Mouse (Mus musculus) myocyte (in vitro differentiated cells): ENCODE data around the gene Kif13a. TPM values are rescaled to one million over a fixed set of nuclear protein-coding genes. Genes with fewer than 3 reads are reported as not detected.

Experiments used
- H3K27me3 ChIP-seq: one replicate; pipeline ENCODE4 v1.6.1; 2011; ENCODE audit not compliant: control insufficient read depth, insufficient read depth, insufficient read length
- H3K36me3 ChIP-seq: one replicate; pipeline ENCODE4 v1.6.1; 2011; ENCODE audit not compliant: control insufficient read depth, insufficient read depth
- H3K4me2 ChIP-seq: one replicate; pipeline ENCODE4 v1.6.1; 2011; ENCODE audit warnings: low read depth, control low read depth
- H3K4me3 ChIP-seq: one replicate; pipeline ENCODE4 v1.5.1; 2011; ENCODE audit warnings: mild to moderate bottlenecking, control low read depth, moderate library complexity
- H3K79me2 ChIP-seq: one replicate; pipeline ENCODE4 v1.6.1; 2011; ENCODE audit not compliant: control insufficient read depth, insufficient read depth
- H3ac ChIP-seq: one replicate; pipeline ENCODE4 v1.6.1; 2011; ENCODE audit not compliant: control insufficient read depth, insufficient read length
- CEBPB ChIP-seq: IDR thresholded peaks from 2 replicates; pipeline ENCODE4 v1.6.1; 2011; ENCODE audit warnings: mild to moderate bottlenecking, moderate library complexity; ENCODE audit not compliant: poor library complexity, insufficient read depth, severe bottlenecking
- E2F4 ChIP-seq: IDR thresholded peaks from one replicate; pipeline ENCODE4 v1.6.1; 2011; ENCODE audit warnings: mild to moderate bottlenecking, control low read depth, moderate library complexity; ENCODE audit not compliant: insufficient read depth
- MAX ChIP-seq: IDR thresholded peaks from one replicate; pipeline ENCODE4 v1.6.1; 2011; ENCODE audit warnings: low read depth, mild to moderate bottlenecking, control low read depth
- MYOD1 ChIP-seq, 3 experiments: IDR thresholded peaks; one replicate each; pipeline ENCODE4 v1.6.1; 2011; ENCODE audit warnings: control low read depth in 2 of 3, low read depth in 2 of 3, mild to moderate bottlenecking in 2 of 3, moderate library complexity in 1 of 3; ENCODE audit not compliant: insufficient read length in 2 of 3, control insufficient read depth in 1 of 3
- MYOG ChIP-seq, 3 experiments: IDR thresholded peaks; one replicate each; pipeline ENCODE4 v1.6.1; 2011; ENCODE audit warnings: control low read depth in 2 of 3, low read depth in 2 of 3, mild to moderate bottlenecking in 2 of 3; ENCODE audit not compliant: insufficient read length in 2 of 3, control insufficient read depth in 1 of 3, insufficient read depth in 1 of 3
- POLR2A ChIP-seq: IDR thresholded peaks from one replicate; pipeline ENCODE4 v1.6.1; 2011; ENCODE audit warnings: low read depth, mild to moderate bottlenecking, control low read depth, moderate library complexity; ENCODE audit not compliant: insufficient read length
- POLR2AphosphoS2 ChIP-seq: IDR thresholded peaks from one replicate; pipeline ENCODE4 v1.6.1; 2011; ENCODE audit warnings: low read depth, control low read depth; ENCODE audit not compliant: insufficient read length
- REST ChIP-seq: IDR thresholded peaks from one replicate; pipeline ENCODE4 v1.6.1; 2011; ENCODE audit warnings: mild to moderate bottlenecking, control low read depth, moderate library complexity; ENCODE audit not compliant: insufficient read depth, insufficient read length
- SRF ChIP-seq: IDR thresholded peaks from one replicate; pipeline ENCODE4 v1.6.1; 2011; ENCODE audit warnings: low read depth; ENCODE audit not compliant: control insufficient read depth, insufficient read length
- TCF12 ChIP-seq: IDR thresholded peaks from one replicate; pipeline ENCODE4 v1.6.1; 2011; ENCODE audit warnings: mild to moderate bottlenecking, control low read depth; ENCODE audit not compliant: poor library complexity, insufficient read depth, severe bottlenecking
- TCF3 ChIP-seq: IDR thresholded peaks from one replicate; pipeline ENCODE4 v1.6.1; 2011; ENCODE audit warnings: low read depth, control low read depth; ENCODE audit not compliant: insufficient read length
- USF1 ChIP-seq: IDR thresholded peaks from one replicate; pipeline ENCODE4 v1.6.1; 2011; ENCODE audit warnings: low read depth, mild to moderate bottlenecking, control low read depth, moderate library complexity
- polyA plus RNA-seq: library from polyadenylated mRNA; unstranded; fragments of >200 nt; fragmentation: generic; extraction: Trizol; gene quantifications from one replicate; pipeline ENCODE4 v1.2.1, GENCODE M21; 2012; ENCODE audit warnings: missing spikeins

Gene Kif13a
- polyA plus RNA-seq, 1 experiment: 15.4 TPM

GRCm38 (mm10) chr13:46713486-46713885, 216.2 kb downstream of the Kif13a start:
- Histone ChIP-seq H3K4me2 (no peak overlapping the region), H3ac (no peak overlapping the region), H3K27me3 (no peaks in the 10 kb centered on the region), H3K36me3 (peaks cover 49% of the 10 kb centered on the region), H3K4me3 (no peak overlapping the region), H3K79me2 (peaks cover 80% of the 10 kb centered on the region)
- TF ChIP-seq TCF3: no peak

GRCm38 (mm10) chr13:46703138-46703537, 226.5 kb downstream of the Kif13a start:
- Histone ChIP-seq H3ac (no peak overlapping the region), H3K36me3 (peaks cover 53% of the 10 kb centered on the region), H3K79me2 (peaks cover 46% of the 10 kb centered on the region), H3K4me2 (no peak overlapping the region), H3K4me3 (no peak overlapping the region), H3K27me3 (no peaks in the 10 kb centered on the region)
- no peak for TF ChIP-seq E2F4
- TF ChIP-seq USF1: no peak
- no peak for TF ChIP-seq MAX
- TF ChIP-seq TCF12: no peak
- TF ChIP-seq SRF: no peak
- TF ChIP-seq POLR2A: no peak
- no peak for TF ChIP-seq REST
- no peak for TF ChIP-seq MYOG (IDR thresholded peaks at IDR 0.05; ENCODE audit: control insufficient read depth in 1 of 3, insufficient read depth in 1 of 3, insufficient read length in 2 of 3, low read depth in 2 of 3)
- TF ChIP-seq CEBPB: no peak
- no peak for TF ChIP-seq POLR2AphosphoS2
- no peak for TF ChIP-seq TCF3
- TF ChIP-seq MYOD1 (IDR thresholded peaks at IDR 0.05; ENCODE audit: control insufficient read depth in 1 of 3, insufficient read length in 2 of 3, low read depth in 2 of 3): no peak

GRCm38 (mm10) chr13:46701486-46701885, 228.2 kb downstream of the Kif13a start:
- H3K4me3 ChIP-seq: no peak overlapping the region
- no peaks in the 10 kb centered on the region for H3K27me3 ChIP-seq
- H3K79me2 ChIP-seq: peaks cover 43% of the 10 kb centered on the region
- TF ChIP-seq TCF3 (no peak), USF1 (no peak), CEBPB (no peak), TCF12 (no peak), E2F4 (no peak), SRF (no peak), POLR2A (no peak)
- H3K4me2 ChIP-seq: no peak overlapping the region
- H3K36me3 ChIP-seq: peaks cover 42% of the 10 kb centered on the region
- no peak overlapping the region for H3ac ChIP-seq

GRCm38 (mm10) chr13:46699372-46699771, 230.3 kb downstream of the Kif13a start:
- peaks cover 39% of the 10 kb centered on the region for H3K36me3 ChIP-seq
- peaks cover 36% of the 10 kb centered on the region for H3K79me2 ChIP-seq
- H3K4me2 ChIP-seq: no peak overlapping the region
- H3K27me3 ChIP-seq: no peaks in the 10 kb centered on the region
- TF ChIP-seq E2F4 (no peak), POLR2A (no peak), TCF12 (no peak), CEBPB (no peak), MYOD1 (IDR thresholded peaks at IDR 0.05; ENCODE audit: control insufficient read depth in 1 of 3, insufficient read length in 2 of 3, low read depth in 2 of 3) (no peak), SRF (no peak), TCF3 (no peak), USF1 (no peak)
- no peak overlapping the region for H3ac ChIP-seq
- no peak overlapping the region for H3K4me3 ChIP-seq

Other genes starting within 250 kb of the Kif13a start
- 11.6 TPM for gene Nup153, start 201.9 kb downstream of the Kif13a start, polyA plus RNA-seq
- 0.14 TPM for gene Nhlrc1, start 85.0 kb upstream of the Kif13a start, polyA plus RNA-seq
- 5.0 TPM for gene Kdm1b, start 113.6 kb upstream of the Kif13a start, polyA plus RNA-seq
- gene Tpmt, start 114.9 kb upstream of the Kif13a start, polyA plus RNA-seq: 7.4 TPM
- 11.2 TPM for gene Dek, start 176.3 kb upstream of the Kif13a start, polyA plus RNA-seq
- 0.17 TPM for gene Rnf144b, start 192.8 kb upstream of the Kif13a start, polyA plus RNA-seq